Mouse (Mus musculus): ENCODE results near the gene Stk10. TPM values are rescaled to one million over a fixed set of nuclear protein-coding genes. Genes with fewer than 3 reads are reported as not detected.

Stk10 gene
- total RNA-seq, 2 experiments from 2014 or later: 2.6 to 3.2 TPM

GRCm38 (mm10) chr11:32524122-32524920, 8.8 kb upstream of the Stk10 start:
- DNase-seq: no peak

GRCm38 (mm10) chr11:32527006-32527405, 6.1 kb upstream of the Stk10 start:
- no peak for DNase-seq

- no peak for DNase-seq
Observed at GRCm38 (mm10) chr11:32530151-32530550, 3.0 kb upstream of the Stk10 start.

- DNase-seq: no peak
Observed at GRCm38 (mm10) chr11:32531871-32532764, 987 bp upstream of the Stk10 start, which contains the start of gene Efcab9. Gene Efcab9 (minus strand): TSS chr11:32532081.

- DNase-seq: peak; percentile 52
Observed at GRCm38 (mm10) chr11:32533482-32534261, 567 bp downstream of the Stk10 start.

- no peak for DNase-seq
Observed at GRCm38 (mm10) chr11:32534453-32535075, 1.5 kb downstream of the Stk10 start.

DNA sequence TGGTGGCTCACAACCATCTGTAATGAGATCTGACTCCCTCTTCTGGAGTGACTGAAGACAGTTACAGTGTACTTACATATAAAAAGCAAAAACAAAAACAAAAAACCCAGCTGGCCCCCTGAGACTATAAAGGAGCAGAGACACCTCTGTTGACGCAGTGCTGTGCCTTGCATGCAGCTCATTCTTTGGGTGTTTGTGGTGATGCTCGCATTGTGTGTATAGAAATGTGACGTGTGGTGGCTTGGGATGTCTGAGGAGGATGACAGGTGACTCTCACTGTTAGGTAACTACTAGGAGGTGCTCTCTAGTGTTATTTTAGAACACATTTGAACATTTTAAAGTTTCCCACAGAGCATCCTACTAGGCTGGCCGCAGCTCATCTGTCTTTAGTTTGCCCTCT, 2.5 kb downstream of the Stk10 start:
- DNase-seq: no peak

- no peak for DNase-seq
Observed at GRCm38 (mm10) chr11:32536954-32537353, 3.8 kb downstream of the Stk10 start.

DNA sequence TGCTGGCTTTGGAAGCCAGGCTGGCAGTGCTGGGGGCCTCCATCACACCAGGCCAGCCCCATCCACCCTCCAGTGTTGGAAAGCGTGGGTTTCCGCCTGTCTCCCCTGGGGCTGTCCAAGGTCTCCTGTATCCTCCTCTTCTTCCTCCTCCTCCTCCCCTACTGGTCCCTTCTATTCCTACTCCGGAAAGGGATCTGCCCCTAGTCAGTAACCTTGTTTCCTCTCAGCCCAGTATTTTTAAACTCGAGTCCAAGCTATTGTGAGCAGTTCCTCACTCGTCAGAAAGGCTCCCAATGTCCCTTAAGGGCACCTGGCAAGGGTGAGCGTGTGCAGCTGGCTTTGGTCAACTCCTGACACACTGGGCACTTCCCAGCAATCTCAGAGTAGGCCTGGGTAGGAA, 5.3 kb downstream of the Stk10 start:
- DNase-seq: no peak

DNA sequence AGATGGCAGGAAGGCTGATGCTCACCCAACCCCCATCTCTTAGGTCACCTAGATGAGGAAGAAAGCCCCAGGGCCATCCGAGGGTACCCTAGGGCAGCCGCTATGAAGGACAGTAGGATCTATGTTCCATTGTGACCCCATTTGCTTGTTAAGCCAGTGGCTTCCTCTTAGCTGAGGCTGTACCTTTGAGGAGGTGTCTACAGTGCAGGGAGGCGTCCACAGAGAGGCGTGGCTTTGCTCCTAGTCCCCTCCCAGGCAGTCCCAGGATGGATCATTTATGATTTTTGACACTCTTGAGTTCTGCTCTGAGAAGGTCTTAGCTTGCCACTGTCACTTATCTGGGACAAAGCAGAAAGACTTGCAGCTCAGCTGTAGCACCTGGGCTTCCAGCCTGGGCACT, 5.7 kb downstream of the Stk10 start:
- DNase-seq: peak; percentile 5

- no peak for DNase-seq
Observed at GRCm38 (mm10) chr11:32539717-32540116, 6.6 kb downstream of the Stk10 start.

DNA sequence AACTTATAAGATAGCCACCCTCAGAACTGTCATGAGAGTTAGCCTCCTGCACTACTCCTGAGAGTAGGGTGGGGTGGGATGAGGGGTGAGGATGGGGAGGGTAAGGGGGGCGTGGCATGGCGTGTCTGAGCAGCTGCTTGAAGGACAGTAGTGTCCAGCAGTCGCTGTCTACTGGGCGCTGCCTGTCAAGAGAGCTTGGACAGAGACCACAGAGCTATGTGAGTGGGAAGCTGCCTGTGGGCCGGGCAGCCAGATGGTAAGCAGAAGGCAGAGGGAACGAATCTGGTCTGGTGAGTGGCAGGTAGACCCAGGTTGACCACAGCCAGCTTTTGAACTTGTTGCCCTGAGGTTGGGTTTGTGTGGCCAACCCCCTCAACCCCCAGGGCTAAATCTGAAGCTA, 7.4 kb downstream of the Stk10 start:
- no peak for DNase-seq

- no peak for DNase-seq
Observed at GRCm38 (mm10) chr11:32542181-32542580, 9.1 kb downstream of the Stk10 start.

GRCm38 (mm10) chr11:32542687-32543411, 9.7 kb downstream of the Stk10 start:
- peak; percentile 60 for DNase-seq

DNA sequence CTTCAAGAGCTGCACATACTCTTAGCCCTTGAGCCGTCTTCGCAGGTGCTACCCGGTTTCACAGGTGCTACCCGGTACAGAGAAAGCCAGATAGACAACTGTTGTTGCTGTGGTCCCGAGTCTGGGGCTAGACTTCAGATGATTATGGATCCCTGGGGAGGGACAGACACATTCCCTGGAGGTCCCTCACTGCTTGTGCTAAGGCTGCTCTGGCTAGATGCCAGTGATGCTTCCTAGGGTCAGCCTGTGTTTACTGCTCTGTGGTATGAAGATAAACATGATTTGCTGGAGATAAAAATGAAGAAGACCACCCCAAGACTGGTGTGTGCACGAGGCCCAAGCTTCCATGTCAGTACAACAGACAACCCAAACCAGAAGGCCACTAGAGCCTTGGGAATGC, 10.9 kb downstream of the Stk10 start:
- DNase-seq: no peak

- DNase-seq: no peak
Observed at GRCm38 (mm10) chr11:32544497-32544896, 11.4 kb downstream of the Stk10 start.

DNA sequence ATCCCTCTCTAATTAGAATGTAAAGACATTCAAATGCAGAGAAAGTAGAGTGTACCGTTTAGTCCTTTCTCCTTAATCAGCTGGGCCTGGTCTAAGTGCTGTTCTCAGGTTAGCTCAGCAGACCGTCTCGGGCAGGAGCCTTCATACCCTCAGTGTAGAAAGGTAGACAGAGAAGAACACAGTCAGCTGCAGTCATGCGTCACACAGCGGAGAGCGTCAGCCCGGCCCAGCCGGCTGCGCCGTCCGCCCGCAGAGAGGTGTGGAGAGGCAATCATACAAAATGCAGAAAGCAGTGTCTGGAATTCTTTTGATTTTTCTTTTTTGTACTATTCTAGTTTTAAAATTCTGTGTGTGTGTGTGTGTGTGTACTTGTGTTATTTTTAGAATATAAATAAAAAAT, 12.5 kb downstream of the Stk10 start:
- no peak for DNase-seq

DNA sequence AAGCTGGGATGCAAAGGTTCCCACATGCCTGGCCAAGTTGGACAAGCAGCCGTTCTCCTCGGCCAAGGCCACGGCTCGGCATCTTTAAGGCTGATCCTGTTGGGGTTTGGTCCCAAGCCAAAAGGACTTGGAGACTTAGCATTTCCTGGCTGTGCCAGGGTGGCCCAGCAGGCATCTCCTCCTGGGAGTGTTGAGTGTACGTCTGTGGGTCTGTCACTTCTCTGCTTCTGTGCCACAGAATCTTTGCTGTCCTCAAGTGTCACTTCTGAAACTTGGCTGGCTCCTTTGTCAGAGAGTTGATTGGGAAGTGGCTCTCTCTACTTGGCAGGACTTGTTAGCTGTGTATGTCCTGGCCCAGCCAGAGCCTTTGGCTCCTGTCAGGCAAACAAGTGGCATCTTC, 13.4 kb downstream of the Stk10 start:
- DNase-seq: peak; percentile 78

DNA sequence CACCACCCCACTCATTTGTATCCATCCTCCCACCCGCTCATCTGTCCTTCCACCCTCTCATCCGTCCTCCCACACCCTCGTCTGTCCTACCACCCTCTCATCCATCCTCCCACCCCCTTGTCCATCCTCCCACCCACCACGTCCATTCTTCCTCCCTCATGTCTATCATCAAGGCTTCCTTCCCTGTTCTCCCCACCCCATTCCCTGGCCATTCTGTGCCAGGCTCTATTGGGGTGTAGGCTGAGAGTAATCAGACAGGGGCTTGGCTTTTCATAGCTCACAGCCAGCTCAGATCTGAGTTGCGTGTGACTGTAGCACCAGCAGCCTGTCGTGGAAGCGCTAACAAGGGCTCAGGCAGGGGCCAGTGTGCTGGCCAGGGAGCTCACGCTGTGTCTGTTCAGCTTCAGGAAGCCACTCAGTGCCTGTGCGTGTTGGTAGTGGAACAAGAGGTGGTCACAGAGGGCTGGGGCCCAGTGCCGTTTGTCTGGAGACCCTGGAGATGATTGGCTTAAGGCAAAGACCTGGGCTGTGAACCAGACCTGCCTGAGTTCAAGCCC, 14.4 kb downstream of the Stk10 start:
- DNase-seq: no peak

DNA sequence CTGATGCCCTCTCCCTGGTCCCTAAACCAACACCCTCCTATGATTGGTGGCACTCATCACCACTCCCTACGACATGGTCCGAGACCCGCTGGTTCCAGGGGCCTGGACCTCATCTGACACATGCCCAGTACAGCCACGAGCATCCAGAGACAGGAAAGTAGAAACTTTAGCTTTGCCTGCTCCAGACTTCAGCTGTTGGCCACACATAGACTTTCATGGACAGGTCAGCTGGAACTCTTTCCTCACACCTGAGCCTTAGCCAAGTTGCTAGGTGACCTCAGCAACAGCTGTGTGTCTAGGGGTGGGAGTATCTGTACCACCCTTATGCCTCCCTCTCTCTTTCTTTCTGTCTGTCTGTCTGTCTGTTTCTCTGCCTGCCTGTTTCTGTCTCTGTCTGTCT, 15.1 kb downstream of the Stk10 start:
- no peak for DNase-seq

DNA sequence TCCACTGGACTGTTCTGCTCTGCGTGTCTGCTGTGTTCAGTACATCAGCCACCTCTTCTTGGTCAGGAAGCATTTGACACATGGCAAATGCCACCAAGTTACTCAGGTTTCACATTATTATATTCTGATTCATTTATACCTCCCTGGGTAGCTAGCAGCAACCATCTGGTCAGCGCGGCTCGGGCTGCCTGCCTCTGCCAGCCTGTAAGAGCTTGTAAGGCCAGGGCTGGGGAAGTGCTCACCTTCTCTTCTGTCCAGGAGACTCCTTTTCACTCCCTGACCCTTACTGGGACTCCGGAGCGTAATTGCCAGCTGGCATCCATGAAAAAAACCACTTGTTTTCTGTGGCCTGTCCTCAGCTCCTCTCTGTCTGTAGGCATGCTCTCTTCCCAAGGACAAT, 16.1 kb downstream of the Stk10 start:
- no peak for DNase-seq

Measured in gastrocnemius, postnatal 25 days (tissue).